Mouse (Mus musculus) forebrain, embryonic 12.5 days (tissue): ENCODE measurements around the gene Fancb. TPM values are rescaled to one million over a fixed set of nuclear protein-coding genes. Genes with fewer than 3 reads are reported as not detected.

Experiments
- ATAC-seq: fragments of 200-750 bp; cut with Nextera tagmentation; 2 replicates; pipeline ENCODE4 v1.8.0; 2017; ENCODE audit warnings: moderate TSS enrichment; ENCODE audit not compliant: low FRiP score
- H3K27ac ChIP-seq: fragments of 300-500 bp; sonication (generic); 2 replicates; pipeline ENCODE4 v1.5.1; 2016; ENCODE audit warnings: mild to moderate bottlenecking
- H3K27me3 ChIP-seq: fragments of 300-500 bp; sonication (generic); 2 replicates; pipeline ENCODE4 v1.6.1; 2016; ENCODE audit warnings: mild to moderate bottlenecking
- H3K36me3 ChIP-seq: fragments of 300-500 bp; sonication (generic); replicated peaks from 2 replicates; pipeline ENCODE4 v1.6.1; 2016; ENCODE audit warnings: mild to moderate bottlenecking
- H3K4me1 ChIP-seq: fragments of 300-500 bp; sonication (generic); 2 replicates; pipeline ENCODE4 v1.6.1; 2016
- H3K4me2 ChIP-seq: fragments of 300-500 bp; sonication (generic); 2 replicates; pipeline ENCODE4 v1.6.1; 2016; ENCODE audit warnings: mild to moderate bottlenecking, moderate library complexity
- H3K4me3 ChIP-seq: fragments of 300-500 bp; sonication (generic); replicated peaks from 2 replicates; pipeline ENCODE4 v1.5.1; 2016; ENCODE audit warnings: mild to moderate bottlenecking
- H3K9ac ChIP-seq: fragments of 300-500 bp; sonication (generic); 2 replicates; pipeline ENCODE4 v1.6.1; 2016; ENCODE audit warnings: mild to moderate bottlenecking
- H3K9me3 ChIP-seq: fragments of 300-500 bp; sonication (generic); 2 replicates; pipeline ENCODE4 v1.6.1; 2016
- WGBS: fragments of 180-500 bp; shearing (Covaris S2); methylation state at CpG from one replicate; pipeline ENCODE4 v1.1.7; 2016; 5-methylcytosine and 5-hydroxymethylcytosine counted together
- polyA plus RNA-seq: library from polyadenylated mRNA; unstranded; fragments of >200 nt; fragmentation: Nextera tagmentation; extraction: Ambion mirVana; gene quantifications from 2 replicates; pipeline ENCODE4 v1.2.1, GENCODE M21; 2016

Gene Fancb
- polyA plus RNA-seq = 9.4 and 9.7 TPM in 2 replicates

DNA sequence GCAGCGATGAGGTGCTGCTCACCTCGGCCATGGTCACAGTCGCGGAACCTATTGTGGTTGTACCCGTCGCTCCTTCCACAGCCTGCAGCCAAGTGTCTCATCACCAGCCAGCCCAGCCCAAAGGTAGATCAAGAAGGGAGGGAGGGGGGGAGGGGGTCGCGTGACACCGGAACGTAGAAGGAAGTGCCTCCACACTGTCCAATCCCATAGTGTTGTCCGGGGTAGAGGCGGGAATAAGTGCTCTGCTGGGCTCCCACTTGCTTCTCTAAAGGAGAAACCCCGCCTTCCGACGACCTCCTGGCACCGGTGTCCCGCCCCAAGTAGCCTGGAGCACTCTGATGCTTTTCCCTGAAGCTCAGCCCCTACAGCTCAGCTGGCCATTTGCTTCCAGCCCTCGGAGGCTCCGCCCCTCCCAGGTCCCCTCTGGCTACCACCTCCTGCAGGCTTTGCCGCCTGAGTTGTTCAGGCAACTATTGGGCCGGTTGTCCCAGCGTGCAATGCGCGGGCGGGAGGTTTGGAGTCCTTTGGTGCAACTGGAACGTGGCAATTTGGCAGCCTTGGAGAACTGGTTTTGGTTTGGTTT is at the start of gene Fancb, which contains the start of gene Mospd2:
Gene Fancb, plus strand, starts transcription at position 400 of the 583 bp plus-strand sequence.
Gene Mospd2, minus strand, starts transcription at position 183 of the 583 bp plus-strand sequence.
- 12% methylated on average over 24 of the region's 26 CpGs for WGBS
- no peaks in the 10 kb centered on the region for H3K36me3 ChIP-seq

DNA sequence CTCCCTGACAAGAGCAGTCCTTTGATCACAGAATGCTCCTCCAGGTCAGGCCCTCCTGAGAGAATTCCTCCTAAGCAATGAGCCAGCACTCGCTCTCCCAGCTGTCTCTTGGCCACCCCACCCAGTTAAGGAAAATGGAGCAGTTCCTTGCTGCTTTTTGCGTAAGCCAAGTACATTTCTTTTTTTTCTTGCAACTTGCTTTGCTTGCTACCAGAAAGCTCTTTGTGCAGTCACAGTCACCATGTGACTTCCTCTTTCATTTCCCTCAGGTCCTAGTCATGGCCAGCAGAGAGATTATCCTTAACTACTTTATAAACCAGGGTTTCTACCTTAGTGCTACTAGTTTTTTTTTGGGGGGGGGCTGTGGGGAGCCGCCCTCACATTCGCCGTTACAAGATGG is 38.9 kb upstream of the Fancb start:
- H3K27ac ChIP-seq = no peak overlapping the region
- no peak for ATAC-seq
- H3K27me3 ChIP-seq = no peaks in the 10 kb centered on the region
- 96% methylated on average over 5 of the region's 5 CpGs for WGBS
- no peak overlapping the region for H3K4me2 ChIP-seq
- H3K4me1 ChIP-seq = no peaks in the 10 kb centered on the region
- 0 out of 2 replicates have a peak, but pooled peaks cover 7% of the 10 kb centered on the region for H3K36me3 ChIP-seq
- H3K4me3 ChIP-seq = no peak overlapping the region
- H3K9ac ChIP-seq = no peak overlapping the region
- H3K9me3 ChIP-seq = no peaks in the 10 kb centered on the region

More for the DNA sequence above, at the start of gene Fancb, which contains the start of gene Mospd2:
- H3K9me3 ChIP-seq = no peaks in the 10 kb centered on the region
- H3K9ac ChIP-seq = peak within 1 kb of the TSS; percentile 61
- peak within 1 kb of the TSS; percentile 49 for H3K4me3 ChIP-seq
- peaks cover 12% of the 10 kb centered on the region for H3K27me3 ChIP-seq
- no peaks in the 10 kb centered on the region for H3K4me1 ChIP-seq
- H3K4me2 ChIP-seq = peak within 1 kb of the TSS; percentile 52
- H3K27ac ChIP-seq = 0 out of 2 replicates have a peak within 1 kb of the TSS, but pooled peaks have one; percentile 42
- ATAC-seq = peak; percentile 99

DNA sequence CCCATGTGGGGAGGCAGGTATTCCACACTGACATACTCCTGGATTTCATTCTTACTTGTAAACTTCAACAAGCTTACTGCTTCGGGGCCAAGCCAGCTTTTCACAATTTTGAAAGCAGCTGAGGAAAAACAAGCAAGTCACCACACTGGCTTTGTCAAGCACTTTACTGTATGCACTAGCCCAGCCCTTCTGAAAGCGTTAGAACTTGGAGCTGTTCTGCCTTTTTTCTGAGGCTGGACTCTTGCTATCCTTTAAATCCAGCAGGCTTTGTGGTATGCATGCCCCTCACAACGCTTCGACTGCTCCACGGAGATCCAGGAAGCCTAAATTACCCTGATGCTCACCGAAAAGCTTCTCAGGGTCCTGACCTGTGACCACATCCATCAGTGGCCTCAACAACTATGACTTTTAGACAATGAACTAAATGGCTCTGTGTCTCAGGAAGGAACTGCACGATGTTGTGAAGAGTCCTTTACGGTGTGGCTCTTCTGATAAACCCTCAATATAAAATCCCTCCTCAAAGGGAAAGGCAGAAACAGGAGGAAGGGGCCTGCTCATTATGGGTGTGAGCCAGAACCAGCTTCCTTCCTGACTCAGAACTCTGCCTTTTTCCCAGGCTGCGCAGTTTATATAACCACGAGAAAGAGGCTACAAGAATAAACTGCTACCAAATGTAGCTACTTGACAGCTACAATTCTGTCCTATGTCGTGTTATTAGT is 28.4 kb upstream of the Fancb start:
- WGBS = 73% methylated on average over 11 of the region's 11 CpGs
- no peak overlapping the region for H3K9ac ChIP-seq
- H3K36me3 ChIP-seq = 0 out of 2 replicates have a peak, but pooled peaks cover 4% of the 10 kb centered on the region
- H3K27me3 ChIP-seq = no peaks in the 10 kb centered on the region
- no peaks in the 10 kb centered on the region for H3K9me3 ChIP-seq
- no peak overlapping the region for H3K27ac ChIP-seq
- H3K4me1 ChIP-seq = no peaks in the 10 kb centered on the region
- no peak overlapping the region for H3K4me3 ChIP-seq
- H3K4me2 ChIP-seq = no peak overlapping the region
- no peak for ATAC-seq

DNA sequence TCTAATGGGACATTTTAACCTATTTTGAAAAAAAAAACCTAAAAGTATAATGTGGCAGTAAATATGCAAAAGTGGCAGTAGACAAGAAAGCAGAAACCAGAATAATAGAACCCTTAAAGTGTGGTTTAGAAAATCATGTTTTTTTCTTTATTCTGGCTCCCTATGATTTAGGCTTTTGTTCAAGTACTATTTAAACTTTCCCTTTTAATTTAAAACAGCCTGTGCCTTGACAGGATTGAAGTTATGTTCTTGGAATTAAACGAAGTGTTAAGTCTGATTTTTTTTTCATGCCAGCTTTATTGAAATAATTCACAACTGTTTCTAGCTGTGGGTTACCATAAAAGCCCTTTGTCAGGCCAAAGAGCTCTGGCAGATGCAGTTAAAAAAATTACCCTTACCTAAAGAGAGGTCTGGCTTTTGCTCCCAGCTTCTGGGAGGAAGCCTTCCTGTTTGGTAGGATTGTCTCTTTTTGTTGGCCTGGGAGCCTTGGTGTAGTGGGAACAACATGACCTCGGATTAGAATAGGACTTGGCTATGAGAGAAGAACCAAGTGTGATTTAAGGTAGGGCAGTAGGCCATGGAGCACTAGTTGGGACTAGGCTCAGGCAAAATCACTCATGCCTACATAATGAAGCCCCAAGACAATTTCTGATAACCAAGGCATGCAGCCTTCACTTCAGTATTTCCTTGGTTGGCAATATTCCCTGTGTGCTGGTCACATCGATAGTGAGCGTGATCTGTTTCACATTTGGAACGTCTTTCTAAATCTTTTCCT is 27.6 kb upstream of the Fancb start:
- WGBS = 76% methylated on average over 5 of the region's 5 CpGs
- no peak for ATAC-seq
- H3K4me3 ChIP-seq = no peak overlapping the region
- H3K27me3 ChIP-seq = no peaks in the 10 kb centered on the region
- H3K4me1 ChIP-seq = no peaks in the 10 kb centered on the region
- 0 out of 2 replicates have a peak, but pooled peaks cover 4% of the 10 kb centered on the region for H3K36me3 ChIP-seq
- H3K9ac ChIP-seq = no peak overlapping the region
- no peak overlapping the region for H3K27ac ChIP-seq
- no peak overlapping the region for H3K4me2 ChIP-seq
- H3K9me3 ChIP-seq = no peaks in the 10 kb centered on the region

DNA sequence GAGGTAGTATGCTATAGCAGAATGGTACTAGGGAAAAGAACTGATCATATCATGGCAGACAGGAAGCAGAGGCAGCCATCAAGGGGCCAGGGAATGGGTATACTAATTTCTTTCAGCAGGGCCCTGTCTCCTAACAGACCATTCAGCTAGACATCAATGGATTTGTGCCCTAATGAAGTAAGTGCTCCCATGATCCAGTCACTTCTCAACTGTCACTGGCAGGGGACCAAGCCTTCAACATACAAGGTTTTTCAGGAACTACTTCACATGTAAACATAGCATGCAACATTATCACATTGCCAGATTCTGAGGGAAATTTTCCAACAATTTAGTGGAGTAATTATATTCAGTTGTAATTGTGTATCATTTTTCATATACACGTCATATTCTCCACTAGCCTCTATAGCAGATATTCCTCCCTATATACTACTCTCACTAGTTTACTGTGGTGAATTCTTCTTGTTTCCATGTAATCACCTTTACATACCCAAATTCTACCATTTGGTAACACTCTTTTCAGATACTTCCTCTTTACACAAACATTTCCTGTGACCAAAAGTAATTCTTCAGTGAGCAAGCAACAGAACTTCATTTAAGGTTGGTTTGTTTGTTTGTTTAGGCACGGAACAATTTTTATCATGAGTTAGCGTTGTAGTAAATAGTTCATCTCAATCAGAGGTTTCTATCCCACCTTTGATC is 14.5 kb upstream of the Fancb start:
- no peak overlapping the region for H3K4me3 ChIP-seq
- H3K27ac ChIP-seq = no peak overlapping the region
- no peak overlapping the region for H3K4me2 ChIP-seq
- 85% methylated on average over 3 of the region's 3 CpGs for WGBS
- H3K9ac ChIP-seq = no peak overlapping the region
- no peaks in the 10 kb centered on the region for H3K4me1 ChIP-seq
- no peaks in the 10 kb centered on the region for H3K27me3 ChIP-seq
- no peaks in the 10 kb centered on the region for H3K9me3 ChIP-seq
- H3K36me3 ChIP-seq = no peaks in the 10 kb centered on the region
- no peak for ATAC-seq

DNA sequence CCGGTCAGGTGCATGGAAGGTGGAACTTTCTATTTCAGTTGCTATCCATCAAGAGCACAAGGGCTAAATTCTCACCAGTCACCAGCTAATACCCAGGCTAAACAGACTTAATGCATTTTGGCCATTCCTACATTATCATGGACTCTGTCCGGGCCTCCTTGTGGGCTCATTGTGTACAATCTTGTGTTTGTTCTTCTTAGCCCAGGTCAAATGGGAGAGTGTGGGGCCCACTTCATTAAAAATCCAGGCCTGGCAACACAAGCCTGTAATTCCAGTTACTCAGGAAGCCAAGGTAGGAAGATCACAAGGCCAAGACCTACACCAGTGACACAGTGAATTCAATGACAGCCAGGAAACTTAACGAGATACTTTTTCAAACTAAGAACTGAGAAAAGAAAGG is 9.2 kb upstream of the Fancb start:
- 65% methylated on average over 3 of the region's 3 CpGs for WGBS
- Histone ChIP-seq H3K27ac (no peak overlapping the region), H3K9ac (no peak overlapping the region), H3K27me3 (0 out of 2 replicates have a peak, but pooled peaks cover 7% of the 10 kb centered on the region), H3K9me3 (no peaks in the 10 kb centered on the region), H3K4me3 (no peak overlapping the region), H3K4me1 (no peaks in the 10 kb centered on the region), H3K36me3 (no peaks in the 10 kb centered on the region), H3K4me2 (no peak overlapping the region)
- no peak for ATAC-seq

DNA sequence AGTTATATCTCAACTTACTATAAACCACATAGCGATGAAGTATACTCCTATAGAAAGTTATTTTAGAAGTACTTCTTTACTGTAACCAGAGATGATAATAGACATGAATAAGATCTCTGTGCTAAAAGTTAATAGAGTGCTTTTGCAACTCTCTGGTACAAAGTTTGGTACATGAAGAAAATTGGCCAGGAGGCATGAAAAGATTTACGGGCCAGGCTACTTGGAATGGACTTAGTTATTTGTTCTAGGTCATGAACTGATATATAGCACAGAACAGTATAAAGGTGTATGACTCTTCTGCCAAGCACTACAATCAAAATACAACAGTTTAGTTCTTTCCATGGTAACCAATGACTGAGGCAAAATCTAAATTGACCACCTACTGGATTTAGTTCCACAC is 1.5 kb upstream of the Fancb start:
- H3K27me3 ChIP-seq = peaks cover 12% of the 10 kb centered on the region
- 98% methylated on average over 2 of the region's 2 CpGs for WGBS
- H3K27ac ChIP-seq = no peak overlapping the region
- no peaks in the 10 kb centered on the region for H3K36me3 ChIP-seq
- H3K4me1 ChIP-seq = no peaks in the 10 kb centered on the region
- no peaks in the 10 kb centered on the region for H3K9me3 ChIP-seq
- no peak overlapping the region for H3K9ac ChIP-seq
- no peak for ATAC-seq
- H3K4me3 ChIP-seq = no peak overlapping the region
- peak overlapping the region; percentile 52; the same call in 1 of the 2 replicates for H3K4me2 ChIP-seq

DNA sequence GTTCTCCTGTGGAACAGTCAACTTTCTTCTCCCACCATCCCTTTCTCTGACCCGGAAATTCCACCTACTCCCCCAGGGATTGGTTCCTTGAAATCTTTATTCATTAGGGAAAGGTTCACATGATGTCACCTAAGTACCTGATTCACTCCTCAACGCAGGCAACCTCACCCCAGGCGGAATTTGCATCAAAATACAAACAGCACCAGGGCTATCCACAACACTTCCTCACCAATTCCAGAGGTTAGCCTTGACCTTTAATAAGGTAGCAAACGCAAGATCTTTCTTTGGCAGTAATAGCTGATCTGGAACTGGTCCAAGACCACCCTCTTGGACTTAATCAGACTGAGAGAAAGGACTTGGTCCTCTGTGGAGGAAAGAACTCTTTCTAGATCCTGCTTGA is 22.7 kb downstream of the Fancb start:
- Histone ChIP-seq H3K27me3 (peaks cover 4% of the 10 kb centered on the region; the same call in 1 of the 2 replicates), H3K4me1 (no peaks in the 10 kb centered on the region), H3K9ac (no peak overlapping the region), H3K27ac (no peak overlapping the region), H3K4me2 (no peak overlapping the region), H3K4me3 (no peak overlapping the region), H3K9me3 (no peaks in the 10 kb centered on the region), H3K36me3 (no peaks in the 10 kb centered on the region)
- ATAC-seq = no peak
- WGBS = 35% methylated on average over 4 of the region's 4 CpGs

DNA sequence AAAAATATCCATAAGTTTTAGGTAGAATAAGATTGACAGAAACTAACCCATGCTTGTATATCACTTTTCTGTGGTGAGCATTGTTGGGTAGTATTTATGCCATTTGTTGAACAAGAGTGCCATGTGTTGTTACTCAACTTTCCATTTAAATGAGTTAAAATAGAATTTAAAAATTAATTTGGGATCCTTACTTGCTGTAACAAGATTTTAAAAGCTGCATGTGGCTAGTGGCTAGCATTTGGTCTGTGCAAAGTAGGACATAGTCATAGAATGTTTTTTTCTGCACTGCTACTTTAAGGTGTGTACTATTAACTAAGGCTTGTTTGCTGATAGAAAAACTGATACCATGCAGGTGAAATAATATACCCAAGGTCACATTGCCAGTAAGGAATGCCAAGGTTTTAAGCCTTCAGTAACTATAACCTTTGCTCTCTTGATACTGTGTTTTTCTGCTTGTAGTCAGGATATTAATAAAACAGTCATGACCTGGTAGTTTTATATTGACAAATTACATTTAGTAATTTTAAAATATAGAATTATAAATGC is 24.5 kb downstream of the Fancb start, which contains the start of gene Gm17604:
Gene Gm17604, minus strand, starts transcription at position 51 of the 546 bp plus-strand sequence.
- Histone ChIP-seq H3K4me3 (no peak within 1 kb of the TSS), H3K27ac (no peak within 1 kb of the TSS), H3K36me3 (no peaks in the 10 kb centered on the region), H3K9me3 (no peaks in the 10 kb centered on the region), H3K9ac (no peak within 1 kb of the TSS), H3K4me2 (no peak within 1 kb of the TSS), H3K27me3 (peaks cover 4% of the 10 kb centered on the region; the same call in 1 of the 2 replicates), H3K4me1 (no peaks in the 10 kb centered on the region)
- no peak for ATAC-seq
